Mouse (Mus musculus) frontal cortex, postnatal 25 days (tissue): ENCODE results near the gene Gm10135.
"Not testable (repeated sequence)": the region's sequence is repeated elsewhere in the genome, so short reads cannot be mapped to it uniquely, and the experiment has no call there.

Source experiments
- DNase-seq, 2 experiments: peaks; one replicate each; pipeline ENCODE4 v3.0.0; 2022; ENCODE audit warnings: low spot score in 2 of 2

Gm10135 gene

DNA sequence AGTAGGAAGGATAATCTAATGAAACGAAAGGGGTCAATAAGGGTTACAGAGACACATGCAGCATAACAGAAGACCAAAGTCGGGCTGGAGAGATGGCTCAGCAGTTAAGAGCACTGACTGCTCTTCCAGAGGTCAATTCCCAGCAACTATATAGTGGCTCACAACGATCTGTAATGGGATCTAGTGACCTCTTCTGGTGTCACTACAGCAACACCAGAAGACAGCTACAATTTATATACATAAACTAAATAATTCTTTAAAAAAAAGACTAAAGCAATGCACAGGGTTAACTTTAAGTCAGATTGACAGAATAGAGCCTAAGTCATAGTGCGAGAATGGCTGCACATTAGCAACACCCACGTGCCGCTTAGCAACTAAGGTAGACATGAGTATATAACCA lies 14.4 kb downstream of the Gm10135 start:
- no peak for DNase-seq

DNA sequence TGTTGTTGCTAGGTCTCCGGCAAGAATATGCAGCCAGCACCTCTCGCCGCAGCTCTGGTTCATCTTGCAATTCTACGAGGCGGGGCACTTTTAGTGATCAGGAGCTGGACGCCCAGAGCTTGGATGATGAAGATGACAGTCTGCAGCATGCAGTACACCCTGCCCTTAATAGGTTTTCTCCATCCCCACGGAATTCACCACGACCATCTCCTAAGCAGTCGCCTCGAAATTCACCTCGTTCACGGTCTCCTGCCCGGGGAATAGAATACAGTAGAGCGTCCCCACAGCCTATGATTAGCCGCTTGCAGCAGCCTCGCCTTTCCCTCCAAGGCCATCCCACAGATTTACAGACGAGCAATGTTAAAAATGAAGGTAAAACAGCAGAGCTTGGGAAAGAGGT lies 17.2 kb downstream of the Gm10135 start:
- DNase-seq: no peak

DNA sequence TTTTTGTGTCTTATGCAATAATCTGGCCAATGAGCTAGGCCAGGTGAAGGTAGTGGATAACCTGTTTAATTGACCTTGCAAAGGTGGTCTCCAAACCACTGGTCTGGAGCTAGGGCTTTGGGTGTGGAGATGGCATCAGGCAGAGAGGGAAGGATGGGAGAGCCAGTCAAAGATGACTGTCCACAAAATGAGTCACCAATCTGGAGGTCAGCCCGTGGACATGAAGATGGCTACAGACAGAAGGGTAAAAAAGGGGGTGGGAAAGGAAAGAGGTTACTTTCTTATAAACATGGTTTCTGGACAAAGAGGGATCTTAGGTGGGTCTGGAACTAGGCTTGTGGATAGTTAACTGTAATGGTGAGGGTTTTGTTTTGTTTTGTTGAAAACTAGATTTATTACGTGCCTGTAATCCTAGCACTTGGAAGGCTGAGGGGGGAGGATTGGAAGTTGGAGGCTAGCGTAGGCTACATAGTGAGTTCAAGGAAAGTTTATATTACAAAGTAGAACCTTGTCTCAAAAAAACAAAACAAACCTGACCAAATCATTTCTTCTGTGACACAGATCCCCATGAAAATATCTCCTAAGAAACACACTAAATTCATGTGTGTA lies 20.4 kb downstream of the Gm10135 start:
- DNase-seq: no peak

DNA sequence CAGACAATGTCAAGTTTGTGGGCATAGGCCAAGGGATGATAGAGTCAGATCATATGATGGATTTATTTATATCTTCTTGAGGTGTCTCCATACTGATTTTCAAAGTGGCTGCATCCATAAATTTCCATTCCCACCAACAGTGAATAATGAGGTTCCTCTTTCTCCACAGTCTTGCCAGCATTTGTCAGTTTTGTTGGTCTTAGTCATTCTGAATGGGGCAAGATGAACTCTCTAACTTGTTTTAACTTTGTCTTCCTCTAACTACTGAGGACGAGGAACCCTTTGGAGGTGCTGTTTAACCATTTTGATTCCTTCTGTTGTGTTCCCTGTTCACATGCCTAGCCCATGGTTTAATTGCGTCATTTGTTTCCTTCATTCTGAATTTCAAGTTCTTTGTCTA lies 24.2 kb downstream of the Gm10135 start:
- no peak for DNase-seq

DNA sequence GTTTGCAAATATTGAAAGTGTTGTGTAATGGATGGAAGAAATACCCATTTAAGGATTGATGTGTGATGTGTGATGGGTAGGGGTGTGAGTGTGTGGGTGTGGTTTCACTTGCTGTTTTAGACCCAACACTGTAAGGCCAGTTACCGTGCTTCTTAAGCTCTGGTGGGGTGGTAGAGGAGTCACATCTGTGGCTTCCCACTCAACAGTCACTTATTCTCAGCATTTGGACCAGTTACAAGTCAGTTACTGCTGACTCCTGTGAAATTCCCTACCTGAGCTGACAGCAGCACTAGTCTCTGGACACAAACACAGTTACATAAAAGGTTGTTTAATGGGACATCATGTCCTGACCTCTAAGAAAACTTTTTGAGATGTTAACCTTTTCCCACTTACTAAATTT lies 26.4 kb downstream of the Gm10135 start:
- DNase-seq: no peak

DNA sequence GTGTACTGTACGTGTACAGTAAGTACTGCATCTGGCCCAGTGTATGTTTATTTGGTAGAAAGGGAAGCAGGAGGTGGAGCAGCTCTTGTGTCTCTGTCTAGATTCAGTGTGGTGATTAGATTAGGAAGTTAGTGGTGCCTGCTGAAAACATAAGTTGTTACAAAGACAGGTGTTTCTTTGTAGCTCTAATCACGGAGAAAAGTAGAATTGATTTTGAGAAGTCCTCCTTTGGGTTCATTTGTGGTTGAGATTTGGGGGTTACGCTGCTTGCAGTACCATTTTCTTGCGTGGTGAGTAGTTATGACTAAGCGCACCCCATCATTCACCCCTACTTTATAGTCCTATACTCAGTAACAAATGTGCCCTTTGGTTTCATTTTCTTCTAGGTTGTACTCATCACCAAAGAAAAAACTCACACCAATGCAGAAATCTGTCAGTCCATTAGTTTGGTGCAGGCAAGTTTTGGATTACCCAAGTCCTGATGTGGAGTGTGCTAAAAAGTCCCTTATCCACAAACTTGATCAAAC lies 33.5 kb downstream of the Gm10135 start:
- DNase-seq: no peak

DNA sequence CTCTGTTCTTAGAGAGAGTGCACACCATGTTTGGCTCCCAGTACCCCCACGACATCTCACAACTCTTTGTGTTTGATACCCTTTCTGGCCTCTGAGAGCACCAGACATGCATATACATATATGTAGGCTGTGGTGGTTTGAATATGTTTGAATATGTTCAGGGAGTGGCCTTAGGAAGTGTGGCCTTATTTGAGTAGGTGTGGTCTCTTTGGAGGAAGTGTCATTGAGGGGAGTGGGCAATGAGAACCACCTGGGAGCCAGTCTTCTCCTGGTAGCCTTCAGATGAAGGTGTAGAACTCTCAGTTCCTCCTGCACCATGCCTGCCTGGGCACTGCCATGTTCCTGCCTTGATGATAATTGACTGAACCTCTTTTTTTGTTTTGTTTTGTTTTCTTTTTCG lies 35.2 kb downstream of the Gm10135 start:
- no peak for DNase-seq

DNA sequence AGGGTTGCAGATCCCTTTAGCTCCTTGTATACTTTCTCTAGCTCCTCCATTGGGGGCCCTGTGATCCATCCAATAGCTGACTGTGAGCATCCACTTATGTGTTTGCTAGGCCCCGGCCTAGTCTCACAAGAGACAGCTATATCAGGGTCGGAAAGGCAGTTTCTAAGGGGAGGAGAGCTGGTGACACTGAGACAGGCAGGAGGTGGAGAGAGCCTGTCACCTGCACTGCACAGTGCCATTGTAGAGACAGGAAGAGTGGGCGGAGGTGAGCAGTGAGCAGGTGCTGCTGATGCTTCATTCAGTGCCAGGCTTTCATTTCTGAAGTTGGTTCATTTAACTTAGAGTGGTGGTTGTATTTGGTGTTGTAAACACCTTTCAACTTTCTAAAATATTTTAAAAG lies 36.1 kb downstream of the Gm10135 start:
- DNase-seq: not testable (repeated sequence)

DNA sequence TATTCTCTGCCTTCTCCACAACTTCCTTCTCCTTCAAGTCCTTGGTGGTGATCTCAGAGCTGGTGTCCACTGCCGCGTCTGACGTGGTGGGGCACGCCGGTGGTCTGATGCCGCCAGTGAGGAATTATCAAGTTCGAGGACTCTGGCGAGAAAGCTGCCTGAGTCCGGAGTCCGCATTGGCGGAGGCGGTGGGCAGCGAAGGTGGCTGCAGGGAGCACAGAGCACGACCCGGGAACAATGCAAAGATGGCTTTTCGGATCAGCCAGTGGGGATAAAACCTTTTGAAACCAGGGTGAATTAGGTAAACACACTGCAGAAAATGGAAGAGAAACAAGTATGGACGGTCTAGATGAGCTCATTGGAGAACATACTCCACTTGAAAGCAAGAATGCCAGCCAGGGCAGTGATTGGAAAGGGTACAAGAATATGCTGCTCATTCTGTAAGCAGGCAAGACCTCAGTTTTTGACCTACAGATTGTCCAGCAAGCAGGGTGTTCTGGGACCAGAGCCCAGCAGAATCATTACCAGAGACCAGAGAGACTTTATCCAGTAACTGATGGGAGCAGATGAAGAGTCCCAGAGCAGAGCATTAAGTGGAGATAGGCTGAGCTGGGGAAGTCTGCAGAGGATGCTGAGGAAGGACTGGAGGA lies 41.4 kb downstream of the Gm10135 start:
- no peak for DNase-seq

DNA sequence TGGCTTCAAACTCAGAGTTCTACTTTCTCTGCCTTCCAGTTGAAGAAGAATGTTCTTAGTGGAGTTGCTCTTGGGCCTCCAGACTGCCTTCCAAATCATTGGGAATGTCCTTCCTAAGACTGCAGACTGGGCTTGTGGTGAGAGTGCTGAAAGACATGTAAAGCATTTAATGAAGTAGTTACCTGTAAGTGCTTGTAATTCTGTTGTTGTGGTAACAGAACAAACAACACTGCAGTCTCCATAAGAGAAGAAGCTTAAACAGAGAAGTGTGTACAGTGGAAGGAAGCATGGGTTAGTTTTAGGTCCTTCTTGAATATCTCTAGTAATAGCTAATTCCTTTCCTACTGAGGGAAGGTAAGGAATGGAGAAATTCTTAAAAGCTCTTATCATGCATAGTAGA lies 47.4 kb downstream of the Gm10135 start:
- no peak for DNase-seq

DNA sequence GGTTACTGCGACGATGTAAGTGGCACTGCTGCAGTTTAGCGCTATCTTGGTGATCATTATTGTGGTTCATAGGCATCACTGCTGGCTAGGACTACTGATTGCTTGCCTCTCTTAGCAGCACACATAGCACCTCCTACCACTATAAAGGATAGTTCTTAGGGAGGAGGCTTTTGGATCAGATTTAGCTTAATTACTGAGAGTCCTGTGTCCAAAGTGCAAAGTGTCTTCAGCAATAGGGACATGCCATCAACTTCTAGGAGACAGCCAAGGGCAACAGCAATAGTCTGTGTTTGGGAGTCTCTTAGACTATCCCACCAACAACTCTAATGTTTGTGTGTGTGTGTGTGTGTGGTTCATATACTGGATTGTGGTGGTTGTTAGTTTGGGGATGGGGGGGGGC lies 51.7 kb downstream of the Gm10135 start:
- DNase-seq: no peak

DNA sequence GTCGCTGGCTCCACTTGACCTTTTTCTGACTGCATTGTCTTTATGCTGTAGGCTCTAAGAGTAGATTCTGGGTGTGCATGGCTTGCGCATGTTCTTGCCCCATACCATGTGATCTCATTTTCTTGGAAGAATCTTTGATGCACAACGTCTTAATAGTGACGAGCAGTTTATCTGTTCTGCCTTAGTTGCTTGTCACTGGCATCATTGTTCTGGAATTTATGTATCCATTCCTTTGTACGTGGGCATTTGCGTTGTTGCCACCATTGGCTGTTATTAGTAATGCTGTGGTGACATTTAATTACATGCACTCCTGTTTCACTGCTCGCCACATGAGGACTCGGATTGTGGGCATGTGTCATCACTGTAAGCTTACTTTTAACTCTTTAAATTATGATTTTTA lies 53.3 kb downstream of the Gm10135 start:
- no peak for DNase-seq

DNA sequence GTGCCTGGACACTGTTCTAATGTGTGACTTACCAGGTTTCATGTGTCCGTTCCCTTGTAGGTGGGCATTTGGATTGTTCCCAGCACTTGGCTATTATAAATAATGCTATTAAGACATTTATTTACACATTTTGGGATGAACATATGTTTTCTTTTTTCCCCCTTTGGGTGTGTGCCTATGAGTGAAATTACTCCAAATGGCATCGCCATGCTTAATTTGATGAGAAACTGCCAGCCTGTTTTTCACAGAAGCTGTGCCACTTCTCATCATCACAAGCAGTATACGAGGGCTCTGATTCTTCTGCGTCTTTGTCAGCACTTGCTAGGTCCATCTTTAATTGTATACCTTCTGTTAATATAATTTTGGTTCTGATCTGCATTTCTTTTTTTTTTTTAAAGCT lies 54.1 kb downstream of the Gm10135 start:
- DNase-seq: no peak

DNA sequence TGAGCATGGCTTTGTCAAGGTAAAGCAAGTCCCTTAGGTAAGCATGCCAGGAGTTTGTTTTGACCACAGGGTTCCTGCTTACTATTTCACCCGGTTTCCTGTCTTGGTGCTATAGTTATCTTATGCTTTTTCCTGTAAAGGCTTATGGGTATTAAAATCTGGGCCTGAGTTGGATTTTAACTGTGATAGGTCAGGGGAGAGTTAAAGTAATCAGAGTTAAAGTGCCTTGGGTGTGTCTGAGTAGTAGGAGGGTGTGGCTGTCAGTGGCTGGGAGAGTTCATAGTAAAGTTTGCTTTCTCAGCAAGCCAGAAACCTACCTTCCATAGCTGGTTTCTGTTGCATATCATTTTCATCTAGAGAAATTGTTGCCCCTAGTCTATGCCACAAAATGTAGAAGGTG lies 57.7 kb downstream of the Gm10135 start:
- DNase-seq: no peak

DNA sequence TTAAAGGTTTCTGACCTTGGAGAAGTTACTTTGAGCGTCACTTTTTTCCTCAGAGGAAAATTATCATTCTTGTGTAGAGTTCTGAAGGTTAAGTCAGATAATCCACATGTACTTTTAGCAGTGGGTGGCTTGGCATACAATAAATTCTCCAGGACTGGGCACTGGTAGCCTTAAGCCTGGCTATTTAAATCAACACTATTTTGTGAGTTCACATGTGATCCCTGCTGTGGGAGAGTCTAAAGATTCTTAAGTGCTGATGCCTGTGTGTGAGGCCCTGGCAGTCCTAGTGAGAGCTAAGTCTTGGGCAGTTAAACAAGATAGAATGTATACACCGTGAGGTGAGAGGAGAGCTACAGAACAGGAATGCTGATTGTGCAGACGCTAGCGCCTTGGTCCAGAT lies 58.5 kb downstream of the Gm10135 start:
- DNase-seq: no peak
